Mouse (Mus musculus): ENCODE measurements around the gene Srp54a. TPM values are rescaled to one million over a fixed set of nuclear protein-coding genes. Genes with fewer than 3 reads are reported as not detected.
A peak's percentile ranks its signal among the peaks of the same experiment; 100 is the strongest.
"Not testable (repeated sequence)": the region's sequence is repeated elsewhere in the genome, so short reads cannot be mapped to it uniquely, and the experiment has no call there.

The Srp54a gene
- 151 and 179 TPM in 2 replicates for polyA plus RNA-seq (2014; fragmentation: Nextera tagmentation; extraction: Ambion mirVana)

DNA sequence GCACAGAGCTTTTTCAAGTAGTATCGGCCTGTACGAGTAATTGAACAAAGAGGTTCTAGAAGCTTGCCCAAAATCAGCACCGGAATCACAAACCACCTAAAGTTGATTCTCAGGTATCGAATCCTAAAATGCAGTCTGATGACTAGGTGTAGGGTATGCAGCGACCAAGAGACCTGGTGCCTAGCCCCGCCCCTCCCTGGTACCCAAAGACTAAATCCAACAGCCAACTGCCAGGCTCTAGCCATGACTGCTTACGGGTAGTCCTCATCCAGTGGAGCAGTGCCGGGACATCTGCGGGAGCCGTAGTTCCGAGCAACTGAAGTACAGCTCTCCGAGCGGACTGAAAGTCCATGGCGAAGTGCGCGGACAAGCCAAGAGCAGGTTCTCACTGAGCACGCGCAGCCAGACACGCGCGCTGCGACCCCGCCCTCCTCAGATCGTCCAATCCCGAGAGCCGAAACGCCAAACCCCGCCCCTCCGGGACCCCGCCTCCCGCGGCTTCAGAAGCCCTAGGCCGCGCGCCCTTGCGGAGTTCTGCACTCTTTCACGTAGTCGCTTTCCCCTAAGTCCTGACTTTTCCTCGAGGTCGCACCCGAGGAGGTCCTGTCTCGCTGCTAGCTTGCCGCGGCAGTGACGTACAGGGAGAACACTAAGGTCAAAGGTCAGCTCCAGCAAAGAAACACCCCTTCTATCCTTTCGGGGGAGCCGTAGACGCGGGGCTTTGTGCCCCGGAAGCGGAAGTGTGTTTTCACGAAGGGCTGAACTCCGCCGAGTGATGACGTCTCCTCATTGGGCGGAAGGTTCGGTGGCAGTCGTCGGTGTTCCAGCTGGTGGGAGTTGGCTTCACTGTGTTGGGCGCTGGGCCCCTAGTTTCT is at the start of gene Srp54a, which contains the start of gene 2700097O09Rik:
Srp54a (plus strand) TSS at position 537 of the 875 bp plus-strand sequence.
2700097O09Rik (minus strand) TSS at position 385 of the 875 bp plus-strand sequence.
- peak within 1 kb of the TSS; percentile 75 for H3K27ac ChIP-seq (ENCODE audit: low read depth, low read length)
- ATAC-seq (replicated peaks; ENCODE audit: low FRiP score) (peak; percentile 97), DNase-seq (ENCODE audit: low spot score) (peak; percentile 97)
- not testable (repeated sequence) for H3K36me3 ChIP-seq (ENCODE audit: control insufficient read depth, insufficient read depth, low read length); H3K4me1 ChIP-seq (replicated peaks; ENCODE audit: control insufficient read depth, insufficient read depth, low read length); H3K27me3 ChIP-seq (replicated peaks; ENCODE audit: control insufficient read depth, insufficient read depth, low read length); H3K9me3 ChIP-seq (ENCODE audit: control insufficient read depth, low read length)
- peak within 1 kb of the TSS; percentile 74 for H3K4me3 ChIP-seq (ENCODE audit: low read depth, low read length)
- WGBS, result under 1% methylated on average over 60 of the region's 60 CpGs
- H3K4me2 ChIP-seq, result peak within 1 kb of the TSS; percentile 71
- H3K9ac ChIP-seq (ENCODE audit: low read depth, low read length), result peak within 1 kb of the TSS; percentile 79

GRCm38 (mm10) chr12:55041011-55041410 is 39.1 kb upstream of the Srp54a start:
- Histone ChIP-seq H3K4me1 (replicated peaks; ENCODE audit: control insufficient read depth, insufficient read depth, low read length) (no peaks in the 10 kb centered on the region), H3K36me3 (ENCODE audit: control insufficient read depth, insufficient read depth, low read length) (peaks cover 6% of the 10 kb centered on the region; the same call in 1 of the 2 replicates), H3K9me3 (ENCODE audit: control insufficient read depth, low read length) (no peaks in the 10 kb centered on the region), H3K27ac (ENCODE audit: low read depth, low read length) (no peak overlapping the region), H3K4me3 (ENCODE audit: low read depth, low read length) (no peak overlapping the region), H3K4me2 (no peak overlapping the region), H3K9ac (ENCODE audit: low read depth, low read length) (no peak overlapping the region), H3K27me3 (replicated peaks; ENCODE audit: control insufficient read depth, insufficient read depth, low read length) (no peaks in the 10 kb centered on the region)
- 62% methylated on average over 15 of the region's 15 CpGs for WGBS
- DNase-seq (ENCODE audit: low spot score), result no peak
- no peak for ATAC-seq (replicated peaks; ENCODE audit: low FRiP score)

- Histone ChIP-seq H3K4me3 (ENCODE audit: low read depth, low read length) (no peak overlapping the region), H3K27ac (ENCODE audit: low read depth, low read length) (peak overlapping the region; percentile 97; the same call in 1 of the 2 replicates), H3K36me3 (ENCODE audit: control insufficient read depth, insufficient read depth, low read length) (peaks cover 16% of the 10 kb centered on the region), H3K4me1 (replicated peaks; ENCODE audit: control insufficient read depth, insufficient read depth, low read length) (peaks cover 21% of the 10 kb centered on the region), H3K27me3 (replicated peaks; ENCODE audit: control insufficient read depth, insufficient read depth, low read length) (no peaks in the 10 kb centered on the region), H3K9me3 (ENCODE audit: control insufficient read depth, low read length) (no peaks in the 10 kb centered on the region), H3K4me2 (no peak overlapping the region), H3K9ac (ENCODE audit: low read depth, low read length) (no peak overlapping the region)
- DNase-seq (ENCODE audit: low spot score), result no peak
- WGBS, result 88% methylated on average over 8 of the region's 8 CpGs
- no peak for ATAC-seq (replicated peaks; ENCODE audit: low FRiP score)
Measured at GRCm38 (mm10) chr12:55049731-55050353, 30.2 kb upstream of the Srp54a start.

GRCm38 (mm10) chr12:55051210-55052173 is 28.6 kb upstream of the Srp54a start:
- no peaks in the 10 kb centered on the region for H3K9me3 ChIP-seq (ENCODE audit: control insufficient read depth, low read length)
- H3K4me3 ChIP-seq (ENCODE audit: low read depth, low read length), result no peak overlapping the region; the same call in 1 of the 2 replicates
- no peaks in the 10 kb centered on the region for H3K27me3 ChIP-seq (replicated peaks; ENCODE audit: control insufficient read depth, insufficient read depth, low read length)
- H3K4me1 ChIP-seq (replicated peaks; ENCODE audit: control insufficient read depth, insufficient read depth, low read length), result peaks cover 25% of the 10 kb centered on the region
- DNase-seq (ENCODE audit: low spot score) (peak; percentile 41), ATAC-seq (replicated peaks; ENCODE audit: low FRiP score) (peak; percentile 98)
- H3K4me2 ChIP-seq, result peak overlapping the region; percentile 49
- WGBS, result 46% methylated on average over 8 of the region's 8 CpGs
- peak overlapping the region; percentile 15 for H3K9ac ChIP-seq (ENCODE audit: low read depth, low read length)
- H3K27ac ChIP-seq (ENCODE audit: low read depth, low read length), result peak overlapping the region; percentile 97
- peaks cover 9% of the 10 kb centered on the region for H3K36me3 ChIP-seq (ENCODE audit: control insufficient read depth, insufficient read depth, low read length)

DNA sequence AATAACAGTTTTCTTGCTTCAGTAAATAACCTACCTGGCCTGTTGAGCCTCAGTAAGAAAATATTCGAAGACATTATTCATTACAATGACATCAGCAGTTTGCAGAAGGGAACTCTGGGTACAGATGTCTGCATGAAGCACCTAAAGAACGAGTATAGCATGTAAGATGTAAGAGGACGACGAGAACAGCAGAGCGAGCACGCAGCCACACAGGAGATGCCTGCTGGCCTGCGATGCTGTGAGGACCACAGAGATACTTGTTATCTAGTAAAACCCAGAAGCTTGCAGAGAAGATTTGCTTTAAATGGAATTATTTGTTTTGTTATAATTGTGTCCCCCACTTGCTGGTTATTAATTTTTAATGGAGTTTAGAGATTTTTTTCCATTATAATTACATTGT is 26.8 kb upstream of the Srp54a start:
- WGBS, result 55% methylated on average over 7 of the region's 7 CpGs
- Histone ChIP-seq H3K27ac (ENCODE audit: low read depth, low read length) (peak overlapping the region; percentile 97; the same call in 1 of the 2 replicates), H3K4me2 (peak overlapping the region; percentile 21; the same call in 1 of the 2 replicates), H3K27me3 (replicated peaks; ENCODE audit: control insufficient read depth, insufficient read depth, low read length) (no peaks in the 10 kb centered on the region), H3K9me3 (ENCODE audit: control insufficient read depth, low read length) (no peaks in the 10 kb centered on the region), H3K4me1 (replicated peaks; ENCODE audit: control insufficient read depth, insufficient read depth, low read length) (peaks cover 25% of the 10 kb centered on the region), H3K4me3 (ENCODE audit: low read depth, low read length) (no peak overlapping the region), H3K9ac (ENCODE audit: low read depth, low read length) (no peak overlapping the region), H3K36me3 (ENCODE audit: control insufficient read depth, insufficient read depth, low read length) (peaks cover 5% of the 10 kb centered on the region; the same call in 1 of the 2 replicates)
- DNase-seq (ENCODE audit: low spot score) (no peak), ATAC-seq (replicated peaks; ENCODE audit: low FRiP score) (peak; percentile 62)

GRCm38 (mm10) chr12:55054551-55055241 is 25.4 kb upstream of the Srp54a start:
- 0 out of 2 replicates have a peak overlapping the region, but pooled peaks have one; percentile 8 for H3K9ac ChIP-seq (ENCODE audit: low read depth, low read length)
- WGBS, result 64% methylated on average over 2 of the region's 2 CpGs
- H3K27ac ChIP-seq (ENCODE audit: low read depth, low read length), result peak overlapping the region; percentile 48; the same call in 1 of the 2 replicates
- H3K27me3 ChIP-seq (replicated peaks; ENCODE audit: control insufficient read depth, insufficient read depth, low read length), result no peaks in the 10 kb centered on the region
- DNase-seq (ENCODE audit: low spot score), result no peak
- H3K9me3 ChIP-seq (ENCODE audit: control insufficient read depth, low read length), result no peaks in the 10 kb centered on the region
- H3K4me2 ChIP-seq, result no peak overlapping the region
- no peak; the same call in 1 of the 2 replicates for ATAC-seq (replicated peaks; ENCODE audit: low FRiP score)
- peaks cover 36% of the 10 kb centered on the region for H3K4me1 ChIP-seq (replicated peaks; ENCODE audit: control insufficient read depth, insufficient read depth, low read length)
- H3K4me3 ChIP-seq (ENCODE audit: low read depth, low read length), result no peak overlapping the region
- H3K36me3 ChIP-seq (ENCODE audit: control insufficient read depth, insufficient read depth, low read length), result peaks cover 7% of the 10 kb centered on the region; the same call in 1 of the 2 replicates

DNA sequence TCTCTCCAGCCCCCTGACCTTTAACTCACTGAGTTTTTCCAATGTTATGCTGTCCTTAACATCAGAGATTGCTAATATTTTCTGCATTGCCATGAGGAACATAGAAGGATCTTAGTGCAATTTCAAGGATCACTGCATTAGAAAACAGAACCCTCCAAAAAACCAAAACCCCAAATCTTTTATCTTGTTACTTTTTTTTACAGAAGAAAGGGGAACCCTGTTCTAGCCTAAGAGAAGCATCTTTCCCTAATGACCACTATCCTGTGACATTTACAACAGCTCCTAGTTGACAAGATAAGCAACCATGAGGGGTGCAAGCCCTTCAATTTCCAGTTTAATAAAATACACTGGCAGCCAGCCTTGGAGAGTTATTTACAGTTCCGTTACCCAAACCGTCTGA is 23.4 kb upstream of the Srp54a start:
- WGBS, result 73% methylated on average over 2 of the region's 2 CpGs
- no peaks in the 10 kb centered on the region for H3K27me3 ChIP-seq (replicated peaks; ENCODE audit: control insufficient read depth, insufficient read depth, low read length)
- no peak overlapping the region for H3K4me3 ChIP-seq (ENCODE audit: low read depth, low read length)
- H3K9me3 ChIP-seq (ENCODE audit: control insufficient read depth, low read length), result no peaks in the 10 kb centered on the region
- peaks cover 9% of the 10 kb centered on the region; the same call in 1 of the 2 replicates for H3K36me3 ChIP-seq (ENCODE audit: control insufficient read depth, insufficient read depth, low read length)
- H3K27ac ChIP-seq (ENCODE audit: low read depth, low read length), result no peak overlapping the region
- no peak overlapping the region for H3K9ac ChIP-seq (ENCODE audit: low read depth, low read length)
- peaks cover 49% of the 10 kb centered on the region for H3K4me1 ChIP-seq (replicated peaks; ENCODE audit: control insufficient read depth, insufficient read depth, low read length)
- ATAC-seq (replicated peaks; ENCODE audit: low FRiP score) (no peak), DNase-seq (ENCODE audit: low spot score) (no peak)
- H3K4me2 ChIP-seq, result no peak overlapping the region

Data from liver, embryonic 11.5 days (tissue).